Mouse (Mus musculus): ENCODE results near the gene Klhl3. TPM values are rescaled to one million over a fixed set of nuclear protein-coding genes. Genes with fewer than 3 reads are reported as not detected.
"Not testable (repeated sequence)": the region's sequence is repeated elsewhere in the genome, so short reads cannot be mapped to it uniquely, and the experiment has no call there.

Klhl3 gene
- polyA plus RNA-seq, 1 experiment from 2014 or later: 4.6 TPM

- H3K4me2 ChIP-seq (ENCODE audit: low read depth, low read length): peak overlapping the region; percentile 76
- peak overlapping the region; percentile 42 for H3K4me3 ChIP-seq (ENCODE audit: low read length)
- H3K27me3 ChIP-seq (ENCODE audit: control insufficient read depth, insufficient read depth, low read depth, low read length): no peaks in the 10 kb centered on the region
- H3K9ac ChIP-seq (ENCODE audit: low read length): 0 out of 2 replicates have a peak overlapping the region, but pooled peaks have one; percentile 29
- H3K4me1 ChIP-seq (replicated peaks; ENCODE audit: control insufficient read depth, insufficient read depth, low read length): peaks cover 2% of the 10 kb centered on the region; the same call in 1 of the 2 replicates
- WGBS: 32% methylated on average over 5 of the region's 5 CpGs
- no peaks in the 10 kb centered on the region for H3K9me3 ChIP-seq (ENCODE audit: control insufficient read depth, low read length)
- peak; percentile 74; the same call in 1 of the 2 replicates for ATAC-seq (ENCODE audit: low read depth)
- no peaks in the 10 kb centered on the region for H3K36me3 ChIP-seq (ENCODE audit: control insufficient read depth, insufficient read depth, low read length)
- peak overlapping the region; percentile 32; the same call in 1 of the 2 replicates for H3K27ac ChIP-seq (ENCODE audit: low read length)
These were observed 35.7 kb upstream of the Klhl3 start for GRCm38 (mm10) chr13:58149033-58149558.

- H3K9me3 ChIP-seq (ENCODE audit: control insufficient read depth, low read length): no peaks in the 10 kb centered on the region
- no peaks in the 10 kb centered on the region for H3K27me3 ChIP-seq (ENCODE audit: control insufficient read depth, insufficient read depth, low read depth, low read length)
- ATAC-seq (ENCODE audit: low read depth): peak; percentile 97
- peaks cover 2% of the 10 kb centered on the region; the same call in 1 of the 2 replicates for H3K4me1 ChIP-seq (replicated peaks; ENCODE audit: control insufficient read depth, insufficient read depth, low read length)
- H3K36me3 ChIP-seq (ENCODE audit: control insufficient read depth, insufficient read depth, low read length): no peaks in the 10 kb centered on the region
- H3K27ac ChIP-seq (ENCODE audit: low read length): peak overlapping the region; percentile 32
- peak overlapping the region; percentile 42 for H3K4me3 ChIP-seq (ENCODE audit: low read length)
- peak overlapping the region; percentile 76 for H3K4me2 ChIP-seq (ENCODE audit: low read depth, low read length)
- peak overlapping the region; percentile 29; the same call in 1 of the 2 replicates for H3K9ac ChIP-seq (ENCODE audit: low read length)
- WGBS: under 1% methylated on average over 17 of the region's 17 CpGs
These were observed 35.0 kb upstream of the Klhl3 start for GRCm38 (mm10) chr13:58148256-58148831.

GRCm38 (mm10) chr13:58147760-58148159, 34.4 kb upstream of the Klhl3 start:
- Histone ChIP-seq H3K4me3 (ENCODE audit: low read length) (no peak overlapping the region), H3K4me2 (ENCODE audit: low read depth, low read length) (no peak overlapping the region), H3K4me1 (replicated peaks; ENCODE audit: control insufficient read depth, insufficient read depth, low read length) (peaks cover 2% of the 10 kb centered on the region; the same call in 1 of the 2 replicates), H3K9me3 (ENCODE audit: control insufficient read depth, low read length) (no peaks in the 10 kb centered on the region), H3K27ac (ENCODE audit: low read length) (no peak overlapping the region), H3K36me3 (ENCODE audit: control insufficient read depth, insufficient read depth, low read length) (no peaks in the 10 kb centered on the region), H3K27me3 (ENCODE audit: control insufficient read depth, insufficient read depth, low read depth, low read length) (no peaks in the 10 kb centered on the region), H3K9ac (ENCODE audit: low read length) (no peak overlapping the region)
- WGBS: 75% methylated on average over 1 of the region's 1 CpGs
- no peak for ATAC-seq (ENCODE audit: low read depth)

GRCm38 (mm10) chr13:58146603-58147002, 33.2 kb upstream of the Klhl3 start:
- H3K4me3 ChIP-seq (ENCODE audit: low read length); ATAC-seq (ENCODE audit: low read depth); H3K9ac ChIP-seq (ENCODE audit: low read length); H3K9me3 ChIP-seq (ENCODE audit: control insufficient read depth, low read length); H3K4me1 ChIP-seq (replicated peaks; ENCODE audit: control insufficient read depth, insufficient read depth, low read length); H3K36me3 ChIP-seq (ENCODE audit: control insufficient read depth, insufficient read depth, low read length); H3K27me3 ChIP-seq (ENCODE audit: control insufficient read depth, insufficient read depth, low read depth, low read length); H3K4me2 ChIP-seq (ENCODE audit: low read depth, low read length); H3K27ac ChIP-seq (ENCODE audit: low read length): not testable (repeated sequence)
- WGBS: 90% methylated on average over 8 of the region's 8 CpGs

- H3K4me2 ChIP-seq (ENCODE audit: low read depth, low read length): no peak overlapping the region
- H3K27me3 ChIP-seq (ENCODE audit: control insufficient read depth, insufficient read depth, low read depth, low read length): no peaks in the 10 kb centered on the region
- H3K4me3 ChIP-seq (ENCODE audit: low read length): no peak overlapping the region
- H3K27ac ChIP-seq (ENCODE audit: low read length): no peak overlapping the region
- H3K9ac ChIP-seq (ENCODE audit: low read length): no peak overlapping the region
- no peaks in the 10 kb centered on the region for H3K36me3 ChIP-seq (ENCODE audit: control insufficient read depth, insufficient read depth, low read length)
- no peak for ATAC-seq (ENCODE audit: low read depth)
- H3K9me3 ChIP-seq (ENCODE audit: control insufficient read depth, low read length): no peaks in the 10 kb centered on the region
- H3K4me1 ChIP-seq (replicated peaks; ENCODE audit: control insufficient read depth, insufficient read depth, low read length): 0 out of 2 replicates have a peak, but pooled peaks cover 3% of the 10 kb centered on the region
- WGBS: 42% methylated on average over 3 of the region's 3 CpGs
These were observed 18.3 kb upstream of the Klhl3 start for GRCm38 (mm10) chr13:58131692-58132091.

- no peak for ATAC-seq (ENCODE audit: low read depth)
- Histone ChIP-seq H3K4me3 (ENCODE audit: low read length) (peak overlapping the region; percentile 97), H3K36me3 (ENCODE audit: control insufficient read depth, insufficient read depth, low read length) (peaks cover 5% of the 10 kb centered on the region; the same call in 1 of the 2 replicates)
These were observed 16.4 kb upstream of the Klhl3 start for GRCm38 (mm10) chr13:58129687-58130246.

GRCm38 (mm10) chr13:58128768-58129671, 15.6 kb upstream of the Klhl3 start:
- under 1% methylated on average over 78 of the region's 83 CpGs for WGBS
- H3K4me3 ChIP-seq (ENCODE audit: low read length): peak overlapping the region; percentile 97
- no peaks in the 10 kb centered on the region for H3K9me3 ChIP-seq (ENCODE audit: control insufficient read depth, low read length)
- peak overlapping the region; percentile 99 for H3K27ac ChIP-seq (ENCODE audit: low read length)
- H3K27me3 ChIP-seq (ENCODE audit: control insufficient read depth, insufficient read depth, low read depth, low read length): no peaks in the 10 kb centered on the region
- peak; percentile 97 for ATAC-seq (ENCODE audit: low read depth)
- H3K36me3 ChIP-seq (ENCODE audit: control insufficient read depth, insufficient read depth, low read length): peaks cover 5% of the 10 kb centered on the region; the same call in 1 of the 2 replicates
- H3K4me1 ChIP-seq (replicated peaks; ENCODE audit: control insufficient read depth, insufficient read depth, low read length): peaks cover 20% of the 10 kb centered on the region
- H3K4me2 ChIP-seq (ENCODE audit: low read depth, low read length): peak overlapping the region; percentile 52
- H3K9ac ChIP-seq (ENCODE audit: low read length): peak overlapping the region; percentile 99

More at GRCm38 (mm10) chr13:58129687-58130246, 16.4 kb upstream of the Klhl3 start:
- H3K9me3 ChIP-seq (ENCODE audit: control insufficient read depth, low read length): no peaks in the 10 kb centered on the region
- peaks cover 13% of the 10 kb centered on the region for H3K4me1 ChIP-seq (replicated peaks; ENCODE audit: control insufficient read depth, insufficient read depth, low read length)
- H3K9ac ChIP-seq (ENCODE audit: low read length): peak overlapping the region; percentile 99
- H3K27me3 ChIP-seq (ENCODE audit: control insufficient read depth, insufficient read depth, low read depth, low read length): no peaks in the 10 kb centered on the region
- peak overlapping the region; percentile 52 for H3K4me2 ChIP-seq (ENCODE audit: low read depth, low read length)
- 17% methylated on average over 4 of the region's 4 CpGs for WGBS
- peak overlapping the region; percentile 99 for H3K27ac ChIP-seq (ENCODE audit: low read length)

GRCm38 (mm10) chr13:58128396-58128767, 15.0 kb upstream of the Klhl3 start, which contains the start of gene Hnrnpa0:
Hnrnpa0 (minus strand) TSS chr13:58128556.
- Histone ChIP-seq H3K9ac (ENCODE audit: low read length) (peak within 1 kb of the TSS; percentile 99), H3K4me1 (replicated peaks; ENCODE audit: control insufficient read depth, insufficient read depth, low read length) (peaks cover 26% of the 10 kb centered on the region), H3K4me3 (ENCODE audit: low read length) (peak within 1 kb of the TSS; percentile 97), H3K4me2 (ENCODE audit: low read depth, low read length) (peak within 1 kb of the TSS; percentile 78), H3K9me3 (ENCODE audit: control insufficient read depth, low read length) (no peaks in the 10 kb centered on the region), H3K27ac (ENCODE audit: low read length) (peak within 1 kb of the TSS; percentile 99), H3K36me3 (ENCODE audit: control insufficient read depth, insufficient read depth, low read length) (peaks cover 5% of the 10 kb centered on the region; the same call in 1 of the 2 replicates), H3K27me3 (ENCODE audit: control insufficient read depth, insufficient read depth, low read depth, low read length) (no peaks in the 10 kb centered on the region)
- ATAC-seq (ENCODE audit: low read depth): peak; percentile 94
- WGBS: 0% methylated on average over 46 of the region's 62 CpGs

All from lung, embryonic 16.5 days (tissue).